Mouse (Mus musculus) ES-E14 (cell line): ENCODE data around the gene Slc9a9. TPM values are rescaled to one million over a fixed set of nuclear protein-coding genes. Genes with fewer than 3 reads are reported as not detected.

ENCODE experiments used
- DNase-seq: peaks from one replicate; pipeline ENCODE4 v3.0.0-alpha.2; 2013; ENCODE audit warnings: low read depth, low spot score
- H3K27ac ChIP-seq: 2 replicates; pipeline ENCODE4 v1.5.1; 2012; ENCODE audit warnings: low read depth, mild to moderate bottlenecking, low read length, moderate library complexity, mixed read lengths; ENCODE audit not compliant: poor library complexity, insufficient read depth, severe bottlenecking
- H3K36me3 ChIP-seq: 2 replicates; pipeline ENCODE4 v1.6.1; 2012; ENCODE audit warnings: mild to moderate bottlenecking, low read length, moderate library complexity, mixed read lengths; ENCODE audit not compliant: control insufficient read depth, poor library complexity, insufficient read depth, severe bottlenecking
- H3K4me1 ChIP-seq, 2 experiments: fragments of 150-350 bp in 1 of 2; sonication (generic) in 1 of 2; 2 replicates each; pipeline ENCODE4 v1.6.1; 2012; ENCODE audit warnings: low read length in 2 of 2, mild to moderate bottlenecking in 1 of 2, mixed read lengths in 1 of 2; ENCODE audit not compliant: control insufficient read depth in 2 of 2, insufficient read depth in 2 of 2, poor library complexity in 1 of 2
- H3K4me3 ChIP-seq, 2 experiments: fragments of 150-350 bp in 1 of 2; sonication (generic) in 1 of 2; 2 replicates each; pipeline ENCODE4 v1.5.1; 2012; ENCODE audit warnings: low read length in 2 of 2, low read depth in 1 of 2, mild to moderate bottlenecking in 1 of 2, mixed read lengths in 1 of 2; ENCODE audit not compliant: insufficient read depth in 1 of 2, poor library complexity in 1 of 2, severe bottlenecking in 1 of 2
- H3K9ac ChIP-seq: 2 replicates; pipeline ENCODE4 v1.6.1; 2012; ENCODE audit warnings: low read depth, mild to moderate bottlenecking, low read length, mixed read lengths; ENCODE audit not compliant: poor library complexity, insufficient read depth, severe bottlenecking
- H3K9me3 ChIP-seq: fragments of 150-350 bp; sonication (generic); 2 replicates; pipeline ENCODE4 v1.6.1; 2012; ENCODE audit warnings: low read depth, mild to moderate bottlenecking, low read length; ENCODE audit not compliant: control insufficient read depth, insufficient read depth
- CHD2 ChIP-seq: IDR thresholded peaks from 2 replicates; pipeline ENCODE4 v1.6.1; 2014; ENCODE audit warnings: mild to moderate bottlenecking, low read depth, low read length, inconsistent platforms
- HCFC1 ChIP-seq: IDR thresholded peaks from 2 replicates; pipeline ENCODE4 v1.6.1; 2012; ENCODE audit warnings: low read length, inconsistent platforms, borderline replicate concordance; ENCODE audit not compliant: insufficient read depth
- MAFK ChIP-seq: IDR thresholded peaks from 2 replicates; pipeline ENCODE4 v1.6.1; 2014; ENCODE audit warnings: mild to moderate bottlenecking, low read depth, low read length, inconsistent platforms; ENCODE audit not compliant: insufficient read depth
- ZC3H11A ChIP-seq: IDR thresholded peaks from 2 replicates; pipeline ENCODE4 v1.6.1; 2012; ENCODE audit warnings: low read depth, mild to moderate bottlenecking, inconsistent platforms, low read length, borderline replicate concordance
- ZNF384 ChIP-seq: IDR thresholded peaks from 2 replicates; pipeline ENCODE4 v1.6.1; 2012; ENCODE audit warnings: low read depth, low read length, inconsistent platforms
- in situ Hi-C, 2 experiments: fragments of 600-800 bp; cut with MboI; formaldehyde crosslinking; loops; one replicate each; pipeline ENCODE4 v1.15.1; 2025; ENCODE audit warnings: low sequenced_read_pairs in 2 of 2, inconsistent platforms in 1 of 2; ENCODE audit not compliant: unreplicated experiment in 2 of 2
- total RNA-seq: library from RNA; depleted of rRNA; stranded (reverse); fragments of 300-350 nt; gene quantifications from 2 replicates; pipeline ENCODE4 v1.2.3, GENCODE M21; 2012

The Slc9a9 gene
- total RNA-seq, 1 experiment: 0.13 TPM

GRCm38 (mm10) chr9:95121151-95121835 lies 451.6 kb downstream of the Slc9a9 start:
- Histone ChIP-seq H3K9ac (no peak overlapping the region), H3K9me3 (no peaks in the 10 kb centered on the region), H3K4me1 (peaks cover 0 to 10% of the 10 kb centered on the region in 2 experiments; a peak in 1 of 4 replicates), H3K27ac (no peak overlapping the region), H3K4me3 (no peak overlapping the region), H3K36me3 (no peaks in the 10 kb centered on the region)
- no peak for DNase-seq
- no peak for TF ChIP-seq ZNF384
- TF ChIP-seq ZC3H11A: no peak
- TF ChIP-seq HCFC1: no peak
- no peak for TF ChIP-seq CHD2
- TF ChIP-seq MAFK: no peak
- in situ Hi-C loops: no loop called here

DNA sequence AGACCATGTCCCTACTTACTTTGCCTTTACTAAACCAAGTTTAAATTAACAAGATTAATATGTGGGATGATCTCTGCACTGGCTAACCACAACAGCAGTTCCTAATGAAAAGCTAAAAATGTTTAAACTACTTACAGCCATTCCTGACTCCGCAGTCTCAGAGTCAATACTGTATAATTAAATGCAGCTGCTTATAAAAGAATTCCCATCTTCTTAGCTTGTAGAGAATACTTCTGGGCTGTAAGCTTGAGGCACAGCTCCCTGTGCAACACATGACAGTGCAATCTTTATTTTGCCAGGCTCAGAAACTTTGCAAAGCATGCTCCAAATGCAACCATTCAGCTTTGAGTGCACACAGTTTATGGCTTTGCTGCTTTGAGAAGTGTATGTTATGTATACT lies 456.0 kb downstream of the Slc9a9 start:
- in situ Hi-C loops: no loop called here
- no peak overlapping the region for H3K27ac ChIP-seq

DNA sequence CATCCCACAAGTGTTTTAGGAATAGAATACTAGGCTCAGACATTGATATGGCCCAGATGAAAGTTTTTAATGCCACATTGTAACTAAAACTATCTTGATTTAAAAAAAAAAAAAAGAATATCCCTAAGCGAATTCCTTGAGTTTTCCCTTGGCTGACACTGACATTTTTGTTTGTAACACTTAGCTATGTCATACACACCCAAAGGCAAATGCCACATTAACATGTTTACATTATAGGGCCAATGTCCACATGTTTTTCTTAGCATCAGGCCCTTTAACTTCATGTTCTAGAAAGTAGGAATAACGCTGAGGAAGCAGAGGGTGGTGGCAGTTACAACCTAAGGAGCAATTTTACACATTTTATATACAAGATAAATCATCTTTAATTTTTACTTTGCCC lies 458.1 kb downstream of the Slc9a9 start:
- H3K9ac ChIP-seq: no peak overlapping the region
- in situ Hi-C loops: no loop called here
- no peak for DNase-seq
- no peak overlapping the region for H3K27ac ChIP-seq
- no peaks in the 10 kb centered on the region for H3K9me3 ChIP-seq
- no peaks in the 10 kb centered on the region for H3K36me3 ChIP-seq
- TF ChIP-seq ZC3H11A: no peak
- TF ChIP-seq ZNF384: no peak
- no peak for TF ChIP-seq CHD2
- no peak for TF ChIP-seq HCFC1
- no peak for TF ChIP-seq MAFK
- no peak overlapping the region for H3K4me3 ChIP-seq
- H3K4me1 ChIP-seq: no peaks in the 10 kb centered on the region

More for the DNA sequence above, 456.0 kb downstream of the Slc9a9 start:
- Histone ChIP-seq H3K4me3 (no peak overlapping the region), H3K4me1 (peaks cover 0 to 8% of the 10 kb centered on the region in 2 experiments; a peak in 1 of 4 replicates), H3K9me3 (no peaks in the 10 kb centered on the region), H3K9ac (no peak overlapping the region), H3K36me3 (no peaks in the 10 kb centered on the region)
- DNase-seq: no peak
- TF ChIP-seq CHD2: no peak
- no peak for TF ChIP-seq HCFC1
- TF ChIP-seq ZC3H11A: no peak
- no peak for TF ChIP-seq ZNF384
- no peak for TF ChIP-seq MAFK

DNA sequence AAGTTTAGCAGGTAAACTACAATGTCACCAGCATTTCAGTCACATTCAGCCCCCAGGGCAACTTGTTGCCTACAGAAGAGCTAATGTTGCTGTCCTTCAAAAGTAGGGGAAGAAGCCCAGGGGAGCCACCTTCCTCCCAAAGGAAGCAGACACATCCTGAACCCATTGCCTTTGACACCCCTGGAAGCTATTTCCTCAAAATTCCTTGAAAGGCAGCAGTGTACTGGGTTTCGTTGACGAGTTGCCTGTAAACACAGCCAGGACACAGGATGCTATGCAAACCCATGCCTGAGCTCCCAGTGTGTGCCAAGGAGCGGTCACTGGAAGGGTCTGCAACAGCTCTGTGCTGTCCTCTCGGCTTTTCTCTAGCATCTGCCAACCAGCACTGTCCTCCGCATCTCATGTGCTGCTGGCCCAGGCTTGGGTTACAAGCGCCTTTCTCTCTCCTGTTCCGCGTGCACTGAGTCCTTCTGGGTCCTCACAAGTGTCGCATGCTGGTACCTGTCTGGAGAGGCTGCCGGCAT lies 479.6 kb downstream of the Slc9a9 start:
- Histone ChIP-seq H3K4me3 (no peak overlapping the region), H3K27ac (no peak overlapping the region), H3K9ac (no peak overlapping the region), H3K36me3 (no peaks in the 10 kb centered on the region), H3K4me1 (no peaks in the 10 kb centered on the region), H3K9me3 (no peaks in the 10 kb centered on the region)
- TF ChIP-seq ZC3H11A (no peak), HCFC1 (no peak), MAFK (no peak), ZNF384 (no peak), CHD2 (no peak)
- in situ Hi-C loops: no loop called here
- no peak for DNase-seq

GRCm38 (mm10) chr9:95150096-95150495 lies 480.4 kb downstream of the Slc9a9 start:
- no peak for DNase-seq
- no peaks in the 10 kb centered on the region for H3K36me3 ChIP-seq
- H3K4me1 ChIP-seq: no peaks in the 10 kb centered on the region
- TF ChIP-seq MAFK: no peak
- TF ChIP-seq HCFC1: no peak
- no peak for TF ChIP-seq CHD2
- no peak for TF ChIP-seq ZNF384
- TF ChIP-seq ZC3H11A: no peak
- H3K27ac ChIP-seq: no peak overlapping the region
- H3K9me3 ChIP-seq: no peaks in the 10 kb centered on the region
- H3K4me3 ChIP-seq: no peak overlapping the region
- H3K9ac ChIP-seq: no peak overlapping the region
- in situ Hi-C loops: no loop called here
